Mouse (Mus musculus): Measurements from ENCODE around the gene Kifc3. TPM values are rescaled to one million over a fixed set of nuclear protein-coding genes. Genes with fewer than 3 reads are reported as not detected.

Gene Kifc3
- polyA plus RNA-seq, 1 experiment from 2014 or later = 5.3 TPM

GRCm38 (mm10) chr8:95075504-95075903 is 127.1 kb downstream of the Kifc3 start:
- Histone ChIP-seq H3K27ac (replicated peaks) (no peak overlapping the region), H3K4me3 (replicated peaks) (no peak overlapping the region), H3K4me2 (no peak overlapping the region), H3K27me3 (no peaks in the 10 kb centered on the region), H3K36me3 (replicated peaks) (no peaks in the 10 kb centered on the region), H3K9ac (no peak overlapping the region), H3K4me1 (replicated peaks) (peaks cover 13% of the 10 kb centered on the region), H3K9me3 (replicated peaks) (no peaks in the 10 kb centered on the region)
- WGBS (ENCODE audit: insufficient replicate concordance) = 64% methylated on average over 3 of the region's 3 CpGs
- no peak for ATAC-seq (ENCODE audit: insufficient read depth)

GRCm38 (mm10) chr8:95067582-95067981 is 135.0 kb downstream of the Kifc3 start:
- Histone ChIP-seq H3K4me2 (no peak overlapping the region), H3K36me3 (replicated peaks) (no peaks in the 10 kb centered on the region), H3K9ac (no peak overlapping the region), H3K27me3 (no peaks in the 10 kb centered on the region), H3K9me3 (replicated peaks) (no peaks in the 10 kb centered on the region), H3K4me1 (replicated peaks) (no peaks in the 10 kb centered on the region), H3K4me3 (replicated peaks) (no peak overlapping the region), H3K27ac (replicated peaks) (no peak overlapping the region)
- WGBS (ENCODE audit: insufficient replicate concordance) = 32% methylated on average over 3 of the region's 3 CpGs
- no peak for ATAC-seq (ENCODE audit: insufficient read depth)

GRCm38 (mm10) chr8:95064531-95064930 is 138.1 kb downstream of the Kifc3 start:
- Histone ChIP-seq H3K9me3 (replicated peaks) (no peaks in the 10 kb centered on the region), H3K9ac (no peak overlapping the region), H3K4me3 (replicated peaks) (no peak overlapping the region), H3K27ac (replicated peaks) (no peak overlapping the region), H3K4me2 (no peak overlapping the region), H3K27me3 (no peaks in the 10 kb centered on the region), H3K36me3 (replicated peaks) (no peaks in the 10 kb centered on the region), H3K4me1 (replicated peaks) (no peaks in the 10 kb centered on the region)
- ATAC-seq (ENCODE audit: insufficient read depth) = no peak
- WGBS (ENCODE audit: insufficient replicate concordance) = 67% methylated on average over 2 of the region's 2 CpGs

GRCm38 (mm10) chr8:95059812-95060533 is 142.6 kb downstream of the Kifc3 start:
- Histone ChIP-seq H3K27me3 (no peaks in the 10 kb centered on the region), H3K9ac (no peak overlapping the region), H3K36me3 (replicated peaks) (no peaks in the 10 kb centered on the region), H3K27ac (replicated peaks) (no peak overlapping the region), H3K4me1 (replicated peaks) (peaks cover 40% of the 10 kb centered on the region), H3K4me3 (replicated peaks) (no peak overlapping the region), H3K9me3 (replicated peaks) (no peaks in the 10 kb centered on the region), H3K4me2 (no peak overlapping the region)
- WGBS (ENCODE audit: insufficient replicate concordance) = 26% methylated on average over 6 of the region's 6 CpGs
- ATAC-seq (ENCODE audit: insufficient read depth) = no peak

- H3K27ac ChIP-seq (replicated peaks) = no peak overlapping the region
- H3K4me2 ChIP-seq = no peak overlapping the region
- no peak overlapping the region for H3K4me3 ChIP-seq (replicated peaks)
- no peaks in the 10 kb centered on the region for H3K36me3 ChIP-seq (replicated peaks)
- no peak overlapping the region for H3K9ac ChIP-seq
- no peaks in the 10 kb centered on the region for H3K9me3 ChIP-seq (replicated peaks)
- peaks cover 46% of the 10 kb centered on the region for H3K4me1 ChIP-seq (replicated peaks)
- 23% methylated on average over 6 of the region's 6 CpGs for WGBS (ENCODE audit: insufficient replicate concordance)
- no peak for ATAC-seq (ENCODE audit: insufficient read depth)
- no peaks in the 10 kb centered on the region for H3K27me3 ChIP-seq
These were observed 144.0 kb downstream of the Kifc3 start for GRCm38 (mm10) chr8:95058661-95059060.

- Histone ChIP-seq H3K4me3 (replicated peaks) (no peak overlapping the region), H3K9me3 (replicated peaks) (no peaks in the 10 kb centered on the region), H3K36me3 (replicated peaks) (no peaks in the 10 kb centered on the region), H3K27me3 (no peaks in the 10 kb centered on the region), H3K4me2 (peak overlapping the region; percentile 27), H3K27ac (replicated peaks) (no peak overlapping the region), H3K9ac (no peak overlapping the region), H3K4me1 (replicated peaks) (peaks cover 46% of the 10 kb centered on the region)
- WGBS (ENCODE audit: insufficient replicate concordance) = 28% methylated on average over 5 of the region's 5 CpGs
- ATAC-seq (ENCODE audit: insufficient read depth) = peak; percentile 76
These were observed 146.2 kb downstream of the Kifc3 start for GRCm38 (mm10) chr8:95056414-95056813.

GRCm38 (mm10) chr8:95054927-95055510 is 147.6 kb downstream of the Kifc3 start, which contains the start of gene Drc7:
Drc7 (plus strand) TSS chr8:95055103.
- H3K9me3 ChIP-seq (replicated peaks) = no peaks in the 10 kb centered on the region
- H3K27me3 ChIP-seq = no peaks in the 10 kb centered on the region
- no peak within 1 kb of the TSS for H3K4me3 ChIP-seq (replicated peaks)
- 23% methylated on average over 2 of the region's 2 CpGs for WGBS (ENCODE audit: insufficient replicate concordance)
- H3K9ac ChIP-seq = no peak within 1 kb of the TSS
- no peak within 1 kb of the TSS for H3K27ac ChIP-seq (replicated peaks)
- ATAC-seq (ENCODE audit: insufficient read depth) = peak; percentile 29; the same call in 1 of the 2 replicates
- peaks cover 46% of the 10 kb centered on the region for H3K4me1 ChIP-seq (replicated peaks)
- no peaks in the 10 kb centered on the region for H3K36me3 ChIP-seq (replicated peaks)
- H3K4me2 ChIP-seq = no peak within 1 kb of the TSS

GRCm38 (mm10) chr8:95054438-95054837 is 148.2 kb downstream of the Kifc3 start:
- WGBS (ENCODE audit: insufficient replicate concordance) = 37% methylated on average over 6 of the region's 6 CpGs
- ATAC-seq (ENCODE audit: insufficient read depth) = no peak

More at GRCm38 (mm10) chr8:95054438-95054837, 148.2 kb downstream of the Kifc3 start:
- Histone ChIP-seq H3K36me3 (replicated peaks) (no peaks in the 10 kb centered on the region), H3K27me3 (no peaks in the 10 kb centered on the region), H3K9me3 (replicated peaks) (no peaks in the 10 kb centered on the region), H3K9ac (no peak overlapping the region), H3K27ac (replicated peaks) (no peak overlapping the region), H3K4me1 (replicated peaks) (peaks cover 46% of the 10 kb centered on the region), H3K4me2 (no peak overlapping the region), H3K4me3 (replicated peaks) (no peak overlapping the region)

Other genes with a start within 250 kb of the Kifc3 start
- 45.2 and 46.1 TPM in 2 replicates for gene Adgrg1, start 228.1 kb downstream of the Kifc3 start, polyA plus RNA-seq (2015; fragmentation: Nextera tagmentation; extraction: Ambion mirVana)
- gene Adgrg3, start 185.1 kb downstream of the Kifc3 start, polyA plus RNA-seq (2015; fragmentation: Nextera tagmentation; extraction: Ambion mirVana) = 8.3 and 9.3 TPM in 2 replicates
- gene Drc7, start 147.7 kb downstream of the Kifc3 start, polyA plus RNA-seq (2015; fragmentation: Nextera tagmentation; extraction: Ambion mirVana) = 0.35 and 0.39 TPM in 2 replicates
- gene Katnb1, start 121.6 kb downstream of the Kifc3 start, polyA plus RNA-seq (2015; fragmentation: Nextera tagmentation; extraction: Ambion mirVana) = 9.6 and 12.0 TPM in 2 replicates
- gene Cngb1, start 103.8 kb upstream of the Kifc3 start, polyA plus RNA-seq (2015; fragmentation: Nextera tagmentation; extraction: Ambion mirVana) = 0.02 and 0.12 TPM in 2 replicates
- gene Tepp, start 107.8 kb upstream of the Kifc3 start, polyA plus RNA-seq (2015; fragmentation: Nextera tagmentation; extraction: Ambion mirVana) = not detected in 2 replicates
- gene Zfp319, start 129.1 kb upstream of the Kifc3 start, polyA plus RNA-seq (2015; fragmentation: Nextera tagmentation; extraction: Ambion mirVana) = 0.89 and 1.2 TPM in 2 replicates
- gene Usb1, start 129.5 kb upstream of the Kifc3 start, polyA plus RNA-seq (2015; fragmentation: Nextera tagmentation; extraction: Ambion mirVana) = 11.4 and 11.7 TPM in 2 replicates
- gene Mmp15, start 149.5 kb upstream of the Kifc3 start, polyA plus RNA-seq (2015; fragmentation: Nextera tagmentation; extraction: Ambion mirVana) = 1.1 and 1.2 TPM in 2 replicates
- gene Cfap20, start 232.1 kb upstream of the Kifc3 start, polyA plus RNA-seq (2015; fragmentation: Nextera tagmentation; extraction: Ambion mirVana) = 28.2 and 31.5 TPM in 2 replicates